ENCODE assay signal across 9 mouse cellular contexts in genomic region chr3:108285078-108285711, GRCm38 (mm10). TPM values are rescaled to one million over a fixed set of nuclear protein-coding genes. Genes with fewer than 3 reads are reported as not detected.
DNase-seq lines count a peak whose midpoint lies in the region; ATAC-seq and TF ChIP-seq lines count a peak whose summit lies in the region.
"Had no signal": no experiment of that assay in that cellular context is flagged by ENCODE, and none has a peak within 500 bp of the region (broad histone marks: within the 10 kb centered on the region; RNA-seq: fewer than 3 reads in every experiment).

No protein-coding gene starts in this region.

- no peaks in the 10 kb centered on the region for H3K36me3 ChIP-seq in forebrain, embryonic 11.5 days (ENCODE audit: control insufficient read depth, insufficient read depth, low read length)
- no peaks in the 10 kb centered on the region for H3K36me3 ChIP-seq in intestine, postnatal 0 days (ENCODE audit: control insufficient read depth, insufficient read depth)
- H3K36me3 ChIP-seq in neural tube, embryonic 12.5 days: no peaks in the 10 kb centered on the region

- H3K27ac ChIP-seq in left cerebral cortex, adult 2 months: peak overlapping the region; percentile 88
- no peak overlapping the region for H3K27ac ChIP-seq in forebrain, embryonic 11.5 days (ENCODE audit: low read depth, low read length)
- H3K27ac ChIP-seq in intestine, postnatal 0 days (ENCODE audit: low read depth, low read length): no peak overlapping the region
- H3K27ac ChIP-seq in neural tube, embryonic 12.5 days: no peak overlapping the region

- peak overlapping the region; percentile 88 for H3K9ac ChIP-seq in forebrain, embryonic 11.5 days (ENCODE audit: low read length)
- H3K9ac ChIP-seq in intestine, postnatal 0 days (ENCODE audit: low read depth, low read length): no peak overlapping the region
- H3K9ac ChIP-seq in neural tube, embryonic 12.5 days: peak overlapping the region; percentile 97

- peak overlapping the region; percentile 76 for H3K4me3 ChIP-seq in left cerebral cortex, adult 2 months
- H3K4me3 ChIP-seq in forebrain, embryonic 11.5 days (ENCODE audit: low read depth, low read length): peak overlapping the region; percentile 95
- peak overlapping the region; percentile 78 for H3K4me3 ChIP-seq in intestine, postnatal 0 days (ENCODE audit: low read depth, low read length)
- peak overlapping the region; percentile 98 for H3K4me3 ChIP-seq in neural tube, embryonic 12.5 days

- ATAC-seq in forebrain, embryonic 11.5 days (replicated peaks; ENCODE audit: low FRiP score): no peak
- ATAC-seq in intestine, postnatal 0 days: no peak
- no peak for ATAC-seq in neural tube, embryonic 12.5 days (ENCODE audit: low FRiP score, low read depth)
- ATAC-seq in megakaryocyte progenitor cell, adult 5-6 weeks (replicated peaks; ENCODE audit: poor library complexity): no peak

- peaks cover 29% of the 10 kb centered on the region for H3K4me1 ChIP-seq in forebrain, embryonic 11.5 days (replicated peaks; ENCODE audit: control insufficient read depth, insufficient read depth, low read length)
- H3K4me1 ChIP-seq in intestine, postnatal 0 days (replicated peaks; ENCODE audit: control insufficient read depth, insufficient read depth, low read length): peaks cover 7% of the 10 kb centered on the region; the same call in 1 of the 2 replicates
- H3K4me1 ChIP-seq in neural tube, embryonic 12.5 days: peaks cover 55% of the 10 kb centered on the region

- WGBS in forebrain, embryonic 11.5 days: 58% methylated on average over 4 of the region's 4 CpGs
- WGBS in intestine, postnatal 0 days: 63% methylated on average over 4 of the region's 4 CpGs
- 56% methylated on average over 4 of the region's 4 CpGs for WGBS in neural tube, embryonic 12.5 days

- no peaks in the 10 kb centered on the region for H3K9me3 ChIP-seq in forebrain, embryonic 11.5 days (ENCODE audit: control insufficient read depth, low read length)
- no peaks in the 10 kb centered on the region for H3K9me3 ChIP-seq in intestine, postnatal 0 days (ENCODE audit: control insufficient read depth)
- no peaks in the 10 kb centered on the region for H3K9me3 ChIP-seq in neural tube, embryonic 12.5 days

- intact Hi-C loops in left cerebral cortex, adult 2 months (cut with DNase I): loop anchor here (5.0 to 10.0 kb wide), 2 partner anchors 42 to 280 kb away; partner anchors contain the start of gene Tmem167b

- TF ChIP-seq CTCF in left cerebral cortex, adult 2 months (IDR thresholded peaks at IDR 0.05): no peak
- TF ChIP-seq CTCF in intestine, postnatal 0 days (IDR thresholded peaks at IDR 0.05; ENCODE audit: low read depth): no peak

- no peak for DNase-seq in left cerebral cortex, adult 2 months (ENCODE audit: extremely low spot score in 1 of 2, low spot score in 2 of 2)
- DNase-seq in left cerebral cortex, adult 8-10 months (ENCODE audit: low spot score in 2 of 2): no peak
- no peak for DNase-seq in forebrain, embryonic 11.5 days (ENCODE audit: low spot score)
- DNase-seq in embryo, embryonic 9.5 days (ENCODE audit: extremely low spot score): no peak
- no peak for DNase-seq in retina, embryonic 14.5 days (ENCODE audit: low spot score)
- DNase-seq: cerebellum, adult 11-12 months had no signal

- H3K4me2 ChIP-seq in forebrain, embryonic 11.5 days (ENCODE audit: low read depth, low read length, severe bottlenecking): peak overlapping the region; percentile 78
- H3K4me2 ChIP-seq in intestine, postnatal 0 days (replicated peaks; ENCODE audit: low read depth): peak overlapping the region; percentile 98
- peak overlapping the region; percentile 82 for H3K4me2 ChIP-seq in neural tube, embryonic 12.5 days (replicated peaks)

- no peaks in the 10 kb centered on the region for H3K27me3 ChIP-seq in forebrain, embryonic 11.5 days (ENCODE audit: control insufficient read depth, insufficient read depth, low read length)
- no peaks in the 10 kb centered on the region for H3K27me3 ChIP-seq in intestine, postnatal 0 days (replicated peaks; ENCODE audit: control insufficient read depth, insufficient read depth, low read length)
- no peaks in the 10 kb centered on the region for H3K27me3 ChIP-seq in neural tube, embryonic 12.5 days (replicated peaks)

RNA-seq across cellular contexts. Expression of gene Sort1, which starts 1.3 kb away (rescaled TPM):
- total RNA-seq in left cerebral cortex, adult 2 months (2021): 100 to 1,000 TPM; 310 to 316 TPM
- total RNA-seq in left cerebral cortex, adult 8-10 months (2022): 100 to 1,000 TPM; 273 to 299 (median 284) TPM
- polyA plus RNA-seq in forebrain, embryonic 11.5 days (2014; fragmentation: Nextera tagmentation; extraction: Ambion mirVana): 28.9 and 31.3 TPM in 2 replicates
- 4.6 and 5.2 TPM in 2 replicates for polyA plus RNA-seq in intestine, postnatal 0 days (2015; fragmentation: Nextera tagmentation; extraction: Ambion mirVana)
- polyA plus RNA-seq in neural tube, embryonic 12.5 days (2016; fragmentation: Nextera tagmentation; extraction: Ambion mirVana): 29.0 and 32.7 TPM in 2 replicates
- total RNA-seq in megakaryocyte progenitor cell, adult 5-6 weeks (2015): 53.8 and 58.9 TPM in 2 replicates
- total RNA-seq in megakaryocyte progenitor cell, adult 5-6 weeks (2017): 45.5 and 51.2 TPM in 2 replicates

RNA-seq across cellular contexts. Expression of gene Psma5, which starts 28.5 kb away (rescaled TPM):
- total RNA-seq in left cerebral cortex, adult 2 months (2021): 10 to 100 TPM; 64.9 to 80.9 TPM
- total RNA-seq in left cerebral cortex, adult 8-10 months (2022): 10 to 100 TPM; 73.0 to 80.5 (median 79.0) TPM
- polyA plus RNA-seq in forebrain, embryonic 11.5 days (2014; fragmentation: Nextera tagmentation; extraction: Ambion mirVana): 277 and 297 TPM in 2 replicates
- polyA plus RNA-seq in intestine, postnatal 0 days (2015; fragmentation: Nextera tagmentation; extraction: Ambion mirVana): 166 and 179 TPM in 2 replicates
- 217 and 226 TPM in 2 replicates for polyA plus RNA-seq in neural tube, embryonic 12.5 days (2016; fragmentation: Nextera tagmentation; extraction: Ambion mirVana)
- total RNA-seq in megakaryocyte progenitor cell, adult 5-6 weeks (2015): 308 and 312 TPM in 2 replicates
- total RNA-seq in megakaryocyte progenitor cell, adult 5-6 weeks (2017): 290 and 314 TPM in 2 replicates

RNA-seq across cellular contexts. Expression of gene Sypl2, which starts 58.7 kb away (rescaled TPM):
- total RNA-seq in left cerebral cortex, adult 2 months (2021): 1 to 10 TPM; 1.7 to 2.0 TPM
- total RNA-seq in left cerebral cortex, adult 8-10 months (2022): 1 to 10 TPM; 1.5 to 2.2 (median 1.8) TPM
- 2.3 and 3.5 TPM in 2 replicates for polyA plus RNA-seq in forebrain, embryonic 11.5 days (2014; fragmentation: Nextera tagmentation; extraction: Ambion mirVana)
- polyA plus RNA-seq in intestine, postnatal 0 days (2015; fragmentation: Nextera tagmentation; extraction: Ambion mirVana): 0.26 and 0.51 TPM in 2 replicates
- polyA plus RNA-seq in neural tube, embryonic 12.5 days (2016; fragmentation: Nextera tagmentation; extraction: Ambion mirVana): 0.47 TPM in 2 replicates
- total RNA-seq in megakaryocyte progenitor cell, adult 5-6 weeks (2015): not detected in 2 replicates
- total RNA-seq in megakaryocyte progenitor cell, adult 5-6 weeks (2017): not detected in 2 replicates

Comparison
In these comparisons a context has a peak if more than half of its experiments do, and no peak if none do; other contexts are left out.
1. RNA of gene Sort1, which starts 1.3 kb away (total RNA-seq): 310 to 316 TPM in left cerebral cortex, adult 2 months and 273 to 299 TPM in left cerebral cortex, adult 8-10 months; 45.5 to 58.9 TPM in megakaryocyte progenitor cell, adult 5-6 weeks; every median in the first group is over 4 times any median in the second.
2. Peak in every context shown above with its lines, with median percentiles within 50 percentile points of each other: H3K4me3 ChIP-seq and H3K4me2 ChIP-seq.